Mouse (Mus musculus): ENCODE results near the gene Arrdc1.

DNA sequence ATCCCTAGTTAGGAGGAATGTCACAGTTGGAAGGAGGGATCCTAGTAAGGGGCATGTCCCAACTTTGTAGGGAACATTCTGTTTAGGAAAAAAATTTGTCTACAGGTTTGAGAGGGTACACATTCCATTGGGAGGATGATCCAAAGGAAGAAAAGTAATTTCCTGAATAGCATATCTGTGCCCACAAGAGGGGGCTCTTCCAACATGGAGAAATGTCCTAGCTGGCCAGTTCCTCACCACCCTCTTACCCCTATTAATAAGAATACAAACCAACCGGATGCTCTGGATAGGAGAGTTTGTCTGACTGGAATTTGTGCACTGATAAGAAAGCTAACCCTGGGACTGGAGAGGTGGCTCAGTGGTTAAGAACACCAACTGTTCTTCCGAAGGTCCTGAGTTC, 11.5 kb downstream of the Arrdc1 start:
- TF ChIP-seq POLR2A (IDR thresholded peaks at IDR 0.05; ENCODE audit: low read depth, low read length) (no peak), CTCF (IDR thresholded peaks at IDR 0.05; ENCODE audit: extremely low read depth, insufficient read depth, insufficient read length, insufficient replicate concordance) (no peak)
